Mouse (Mus musculus) forebrain, embryonic 14.5 days (tissue): ENCODE measurements around the gene Neu2. TPM values are rescaled to one million over a fixed set of nuclear protein-coding genes. Genes with fewer than 3 reads are reported as not detected.

ENCODE experiments used
- ATAC-seq: fragments of 200-750 bp; cut with Nextera tagmentation; 2 replicates; pipeline ENCODE4 v1.8.0; 2017; ENCODE audit warnings: mild to moderate bottlenecking, moderate library complexity
- DNase-seq: peaks from one replicate; pipeline ENCODE4 v3.0.0-alpha.2; 2015; ENCODE audit warnings: low spot score
- H3K27ac ChIP-seq: fragments of 300-500 bp; sonication (generic); 2 replicates; pipeline ENCODE4 v1.5.1; 2014; ENCODE audit warnings: low read depth, mild to moderate bottlenecking, control low read depth, low read length, moderate library complexity
- H3K27me3 ChIP-seq: fragments of 300-500 bp; sonication (generic); replicated peaks from 2 replicates; pipeline ENCODE4 v1.6.1; 2014; ENCODE audit warnings: low read length, control low read depth, mixed read lengths; ENCODE audit not compliant: control insufficient read depth, insufficient read depth
- H3K36me3 ChIP-seq: fragments of 300-500 bp; sonication (generic); 2 replicates; pipeline ENCODE4 v1.6.1; 2014; ENCODE audit warnings: low read length, control low read depth; ENCODE audit not compliant: control insufficient read depth, insufficient read depth
- H3K4me1 ChIP-seq: fragments of 300-500 bp; sonication (generic); 2 replicates; pipeline ENCODE4 v1.6.1; 2014; ENCODE audit warnings: antibody characterized with exemption, low read length, control low read depth; ENCODE audit not compliant: control insufficient read depth, insufficient read depth
- H3K4me2 ChIP-seq: fragments of 300-500 bp; sonication (generic); 2 replicates; pipeline ENCODE4 v1.6.1; 2014; ENCODE audit warnings: mild to moderate bottlenecking, control low read depth, low read length
- H3K4me3 ChIP-seq: fragments of 300-500 bp; sonication (generic); 2 replicates; pipeline ENCODE4 v1.5.1; 2014; ENCODE audit warnings: low read depth, low read length, control low read depth
- H3K9ac ChIP-seq: fragments of 300-500 bp; sonication (generic); 2 replicates; pipeline ENCODE4 v1.6.1; 2014; ENCODE audit warnings: mild to moderate bottlenecking, low read length, control low read depth, moderate library complexity
- H3K9me3 ChIP-seq: fragments of 300-500 bp; sonication (generic); replicated peaks from 2 replicates; pipeline ENCODE4 v1.6.1; 2016; ENCODE audit warnings: low read length, control low read depth, mixed read lengths; ENCODE audit not compliant: control insufficient read depth
- WGBS: fragments of 180-500 bp; shearing (Covaris S2); extraction: QIAGEN DNeasy Blood & Tissue Kit; methylation state at CpG from one replicate; pipeline ENCODE4 v1.1.7; 2014; 5-methylcytosine and 5-hydroxymethylcytosine counted together
- polyA plus RNA-seq: library from polyadenylated mRNA; unstranded; fragments of >200 nt; fragmentation: Nextera tagmentation; extraction: Ambion mirVana; gene quantifications from 2 replicates; pipeline ENCODE4 v1.2.1, GENCODE M21; 2014

The Neu2 gene
- polyA plus RNA-seq, 1 experiment from 2014 or later = 0.17 TPM

GRCm38 (mm10) chr1:87620211-87620668 is 110.6 kb downstream of the Neu2 start, which contains the start of gene Inpp5d:
Inpp5d (plus strand) TSS chr1:87620312.
- Histone ChIP-seq H3K9ac (no peak within 1 kb of the TSS), H3K4me2 (no peak within 1 kb of the TSS), H3K36me3 (no peaks in the 10 kb centered on the region), H3K27me3 (no peaks in the 10 kb centered on the region), H3K9me3 (no peaks in the 10 kb centered on the region), H3K4me3 (no peak within 1 kb of the TSS), H3K4me1 (no peaks in the 10 kb centered on the region), H3K27ac (no peak within 1 kb of the TSS)
- DNase-seq = no peak
- WGBS = 85% methylated on average over 12 of the region's 12 CpGs
- ATAC-seq = no peak

- no peaks in the 10 kb centered on the region for H3K36me3 ChIP-seq
- no peak overlapping the region for H3K27ac ChIP-seq
- no peak overlapping the region for H3K4me2 ChIP-seq
- no peaks in the 10 kb centered on the region for H3K27me3 ChIP-seq
- DNase-seq (no peak), ATAC-seq (no peak)
- no peak overlapping the region for H3K4me3 ChIP-seq
- no peak overlapping the region for H3K9ac ChIP-seq
- H3K4me1 ChIP-seq = no peaks in the 10 kb centered on the region
- 81% methylated on average over 6 of the region's 6 CpGs for WGBS
- H3K9me3 ChIP-seq = no peaks in the 10 kb centered on the region
Measured at GRCm38 (mm10) chr1:87620693-87621092, 111.0 kb downstream of the Neu2 start.

GRCm38 (mm10) chr1:87621146-87621857 is 111.6 kb downstream of the Neu2 start:
- H3K4me3 ChIP-seq = no peak overlapping the region
- WGBS = 84% methylated on average over 9 of the region's 9 CpGs
- H3K27ac ChIP-seq = no peak overlapping the region
- no peaks in the 10 kb centered on the region for H3K36me3 ChIP-seq
- no peaks in the 10 kb centered on the region for H3K27me3 ChIP-seq
- no peak overlapping the region for H3K9ac ChIP-seq
- H3K9me3 ChIP-seq = no peaks in the 10 kb centered on the region
- H3K4me1 ChIP-seq = no peaks in the 10 kb centered on the region
- ATAC-seq (no peak), DNase-seq (no peak)
- H3K4me2 ChIP-seq = no peak overlapping the region

GRCm38 (mm10) chr1:87621858-87622279 is 112.2 kb downstream of the Neu2 start:
- no peak overlapping the region for H3K27ac ChIP-seq
- no peak overlapping the region for H3K9ac ChIP-seq
- no peak for DNase-seq
- no peak overlapping the region for H3K4me2 ChIP-seq
- no peaks in the 10 kb centered on the region for H3K27me3 ChIP-seq
- H3K36me3 ChIP-seq = no peaks in the 10 kb centered on the region
- ATAC-seq = no peak
- H3K4me3 ChIP-seq = no peak overlapping the region
- WGBS = 50% methylated on average over 3 of the region's 3 CpGs
- H3K9me3 ChIP-seq = no peaks in the 10 kb centered on the region
- no peaks in the 10 kb centered on the region for H3K4me1 ChIP-seq

GRCm38 (mm10) chr1:87623977-87624666 is 114.4 kb downstream of the Neu2 start:
- no peaks in the 10 kb centered on the region for H3K36me3 ChIP-seq
- H3K9ac ChIP-seq = no peak overlapping the region
- 91% methylated on average over 1 of the region's 1 CpGs for whole genome bisulfite sequencing
- no peaks in the 10 kb centered on the region for H3K27me3 ChIP-seq
- H3K4me1 ChIP-seq = no peaks in the 10 kb centered on the region
- no peak overlapping the region for H3K27ac ChIP-seq
- no peak for DNase-seq
- ATAC-seq = no peak
- no peaks in the 10 kb centered on the region for H3K9me3 ChIP-seq
- H3K4me2 ChIP-seq = no peak overlapping the region
- no peak overlapping the region for H3K4me3 ChIP-seq

- no peaks in the 10 kb centered on the region for H3K27me3 ChIP-seq
- no peak overlapping the region for H3K27ac ChIP-seq
- H3K4me2 ChIP-seq = no peak overlapping the region
- H3K9ac ChIP-seq = no peak overlapping the region
- ATAC-seq = no peak
- WGBS = 83% methylated on average over 2 of the region's 2 CpGs
- H3K9me3 ChIP-seq = no peaks in the 10 kb centered on the region
- DNase-seq = no peak
- H3K4me3 ChIP-seq = no peak overlapping the region
- no peaks in the 10 kb centered on the region for H3K4me1 ChIP-seq
- no peaks in the 10 kb centered on the region for H3K36me3 ChIP-seq
Measured at GRCm38 (mm10) chr1:87624826-87625225, 115.1 kb downstream of the Neu2 start.

- Histone ChIP-seq H3K9ac (no peak overlapping the region), H3K36me3 (no peaks in the 10 kb centered on the region), H3K4me1 (no peaks in the 10 kb centered on the region), H3K9me3 (no peaks in the 10 kb centered on the region), H3K4me2 (no peak overlapping the region), H3K27me3 (no peaks in the 10 kb centered on the region), H3K27ac (no peak overlapping the region), H3K4me3 (no peak overlapping the region)
- 86% methylated on average over 6 of the region's 6 CpGs for WGBS
- DNase-seq = no peak
- no peak for ATAC-seq
Measured at GRCm38 (mm10) chr1:87625254-87626025, 115.8 kb downstream of the Neu2 start.

- Histone ChIP-seq H3K9ac (no peak overlapping the region), H3K36me3 (no peaks in the 10 kb centered on the region), H3K27me3 (no peaks in the 10 kb centered on the region), H3K4me1 (no peaks in the 10 kb centered on the region), H3K9me3 (no peaks in the 10 kb centered on the region), H3K27ac (no peak overlapping the region), H3K4me2 (no peak overlapping the region), H3K4me3 (no peak overlapping the region)
- ATAC-seq (no peak), DNase-seq (no peak)
- 77% methylated on average over 2 of the region's 2 CpGs for WGBS
Measured at GRCm38 (mm10) chr1:87626344-87626743, 116.7 kb downstream of the Neu2 start.
